Mouse (Mus musculus) spleen, adult 2 months (tissue): ENCODE data around the gene Acot11. TPM values are rescaled to one million over a fixed set of nuclear protein-coding genes. Genes with fewer than 3 reads are reported as not detected.
A peak's percentile ranks its signal among the peaks of the same experiment; 100 is the strongest.

Experiments used
- DNase-seq, 2 experiments: peaks; one replicate each; pipeline versions ENCODE4 v3.0.0 to v3.0.0-alpha.2; 2012 to 2021; ENCODE audit warnings: low spot score in 2 of 2, low read depth in 1 of 2
- H3K27ac ChIP-seq: fragments of 200-500 bp; 2 replicates; pipeline ENCODE4 v1.5.1; 2012; ENCODE audit warnings: low read length, inconsistent platforms; ENCODE audit not compliant: insufficient read depth
- H3K27me3 ChIP-seq: fragments of 200-500 bp; 2 replicates; pipeline ENCODE4 v1.6.1; 2012; ENCODE audit warnings: mild to moderate bottlenecking, moderate library complexity, low read length, inconsistent platforms; ENCODE audit not compliant: control insufficient read depth, insufficient read depth
- H3K36me3 ChIP-seq: fragments of 200-500 bp; 2 replicates; pipeline ENCODE4 v1.6.1; 2012; ENCODE audit warnings: mild to moderate bottlenecking, low read length, inconsistent platforms; ENCODE audit not compliant: control insufficient read depth, insufficient read depth
- H3K4me1 ChIP-seq: fragments of 200-500 bp; 2 replicates; pipeline ENCODE4 v1.6.1; 2011; ENCODE audit warnings: inconsistent platforms; ENCODE audit not compliant: control insufficient read depth, insufficient read depth, insufficient read length
- H3K4me3 ChIP-seq: fragments of 200-500 bp; 2 replicates; pipeline ENCODE4 v1.5.1; 2011; ENCODE audit warnings: mild to moderate bottlenecking, inconsistent platforms; ENCODE audit not compliant: insufficient read depth, insufficient read length; ENCODE audit errors: extremely low read depth
- CTCF ChIP-seq: fragments of 200-500 bp; IDR thresholded peaks from 2 replicates; pipeline ENCODE4 v1.5.1; 2011; ENCODE audit warnings: mild to moderate bottlenecking, inconsistent platforms; ENCODE audit not compliant: insufficient read depth, insufficient read length, insufficient replicate concordance; ENCODE audit errors: extremely low read depth
- POLR2A ChIP-seq: fragments of 200-500 bp; IDR thresholded peaks from 2 replicates; pipeline ENCODE4 v1.6.1; 2011; ENCODE audit warnings: low read depth, low read length, inconsistent platforms
- WGBS: fragments of 180-500 bp; shearing (Covaris S2); methylation state at CpG from one replicate; pipeline ENCODE4 v1.1.7; 2018; 5-methylcytosine and 5-hydroxymethylcytosine counted together
- polyA plus RNA-seq: library from polyadenylated mRNA; depleted of rRNA; stranded (reverse); fragments of >200 nt; gene quantifications from 2 replicates; pipeline ENCODE4 v1.2.3, GENCODE M21; 2012; rRNA removed

Gene Acot11
- polyA plus RNA-seq, 1 experiment: 7.7 TPM

DNA sequence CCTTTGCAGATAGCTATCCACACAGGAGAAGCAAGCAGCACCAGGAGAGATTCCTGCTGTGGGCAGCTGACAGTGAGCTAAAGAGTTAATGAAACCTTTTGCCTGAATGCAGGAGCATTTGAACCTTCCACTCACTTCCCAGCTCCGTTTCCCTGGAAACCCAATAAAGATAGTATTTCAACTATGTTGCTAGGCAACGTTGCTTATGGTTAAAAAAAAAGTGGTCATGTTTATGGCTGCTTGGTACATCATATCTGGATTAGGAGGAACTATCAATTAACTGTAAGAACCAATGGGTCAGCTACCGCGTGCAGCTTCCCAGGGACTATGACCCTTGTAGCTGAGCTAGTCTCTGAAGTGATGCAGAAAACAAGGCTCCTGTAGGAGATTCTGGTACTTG lies 104.0 kb downstream of the Acot11 start:
- H3K4me3 ChIP-seq: no peak overlapping the region
- no peak for TF ChIP-seq CTCF
- TF ChIP-seq POLR2A: no peak
- H3K36me3 ChIP-seq: no peaks in the 10 kb centered on the region
- H3K27ac ChIP-seq: no peak overlapping the region
- H3K4me1 ChIP-seq: no peaks in the 10 kb centered on the region
- WGBS: 58% methylated on average over 4 of the region's 4 CpGs
- DNase-seq: no peak
- H3K27me3 ChIP-seq: no peaks in the 10 kb centered on the region

- Histone ChIP-seq H3K4me3 (no peak overlapping the region), H3K36me3 (no peaks in the 10 kb centered on the region), H3K27me3 (no peaks in the 10 kb centered on the region), H3K4me1 (no peaks in the 10 kb centered on the region), H3K27ac (no peak overlapping the region)
- TF ChIP-seq CTCF (peak; percentile 33; the same call in 1 of the 2 replicates), POLR2A (no peak)
- DNase-seq: no peak
- WGBS: 20% methylated on average over 9 of the region's 9 CpGs
Observed at GRCm38 (mm10) chr4:106699989-106700388, 104.8 kb downstream of the Acot11 start.

Other genes with a start within 250 kb of the Acot11 start
- gene Dhcr24, start 244.0 kb downstream of the Acot11 start, polyA plus RNA-seq: 22.7 and 31.7 TPM in 2 replicates
- not detected in 2 replicates for gene Lexm, start 187.8 kb downstream of the Acot11 start, polyA plus RNA-seq
- 0.06 and 0.11 TPM in 2 replicates for gene Ttc22, start 182.6 kb downstream of the Acot11 start, polyA plus RNA-seq
- 7.6 and 10.8 TPM in 2 replicates for gene Pars2, start 153.9 kb downstream of the Acot11 start, polyA plus RNA-seq
- 34.7 and 37.6 TPM in 2 replicates for gene Ttc4, start 126.1 kb downstream of the Acot11 start, polyA plus RNA-seq
- 1.0 and 2.1 TPM in 2 replicates for gene Mroh7, start 74.1 kb downstream of the Acot11 start, polyA plus RNA-seq
- 1.4 and 2.4 TPM in 2 replicates for gene Fam151a, start 71.1 kb downstream of the Acot11 start, polyA plus RNA-seq
- gene Ssbp3, start 105.7 kb upstream of the Acot11 start, polyA plus RNA-seq: 27.8 and 33.8 TPM in 2 replicates